Mouse (Mus musculus) left cerebral cortex, adult 9 months (tissue): ENCODE results near the gene Babam2.
"Not testable (repeated sequence)": the region's sequence is repeated elsewhere in the genome, so short reads cannot be mapped to it uniquely, and the experiment has no call there.

Experiments
- DNase-seq, 2 experiments: peaks; one replicate each; pipeline ENCODE4 v3.0.0; 2022; ENCODE audit warnings: low spot score in 2 of 2

Gene Babam2

GRCm38 (mm10) chr5:31829588-31829987, 132.1 kb downstream of the Babam2 start:
- no peak for DNase-seq

GRCm38 (mm10) chr5:31831587-31831986, 134.1 kb downstream of the Babam2 start:
- no peak for DNase-seq

- no peak for DNase-seq
Observed at GRCm38 (mm10) chr5:31835691-31836090, 138.2 kb downstream of the Babam2 start.

DNA sequence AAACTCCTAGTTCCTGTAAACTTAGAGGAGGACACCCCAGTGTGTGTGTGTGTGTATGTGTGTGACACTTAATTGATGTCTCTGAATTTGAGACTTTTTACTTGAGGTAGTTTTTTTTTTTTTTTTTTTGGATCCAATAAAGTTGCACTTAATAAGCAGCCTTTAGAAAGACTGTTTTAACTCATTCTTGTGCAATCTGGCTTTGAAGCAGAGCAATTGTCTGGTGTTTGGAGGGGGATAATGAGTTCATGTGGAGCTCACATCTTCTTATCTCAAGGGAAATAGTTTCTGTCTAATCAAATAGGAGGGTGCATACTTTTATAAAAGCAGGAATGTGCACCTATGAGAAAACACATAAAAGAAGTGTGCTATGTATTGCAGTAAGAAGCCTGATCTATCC, 142.5 kb downstream of the Babam2 start:
- no peak for DNase-seq

- DNase-seq, result no peak
Observed at GRCm38 (mm10) chr5:31840406-31840805, 142.9 kb downstream of the Babam2 start.

- no peak for DNase-seq
Observed at GRCm38 (mm10) chr5:31844856-31845255, 147.4 kb downstream of the Babam2 start.

GRCm38 (mm10) chr5:31846971-31847370, 149.5 kb downstream of the Babam2 start:
- no peak for DNase-seq

- DNase-seq, result no peak
Observed at GRCm38 (mm10) chr5:31848995-31849394, 151.5 kb downstream of the Babam2 start.

- no peak for DNase-seq
Observed at GRCm38 (mm10) chr5:31852786-31853185, 155.3 kb downstream of the Babam2 start.

DNA sequence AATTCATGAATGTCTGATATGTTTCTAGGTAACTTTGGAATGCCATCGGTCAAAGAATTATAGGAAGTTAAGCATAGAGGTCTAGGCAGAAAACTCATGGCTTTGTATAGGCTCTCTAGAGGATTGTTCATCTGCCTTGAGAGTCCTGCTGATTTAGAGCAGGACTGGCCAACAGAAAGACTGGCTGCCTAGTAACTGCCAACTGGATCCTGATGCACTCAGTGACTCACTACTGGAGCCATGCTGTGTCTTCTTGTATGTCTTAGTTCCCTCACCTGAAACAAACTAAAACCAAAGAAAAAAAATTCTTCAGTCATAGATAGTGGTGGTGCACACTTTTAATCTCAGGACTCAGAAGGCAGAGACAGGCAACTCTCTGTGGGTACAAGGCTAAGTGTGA, 156.3 kb downstream of the Babam2 start:
- DNase-seq, result no peak

DNA sequence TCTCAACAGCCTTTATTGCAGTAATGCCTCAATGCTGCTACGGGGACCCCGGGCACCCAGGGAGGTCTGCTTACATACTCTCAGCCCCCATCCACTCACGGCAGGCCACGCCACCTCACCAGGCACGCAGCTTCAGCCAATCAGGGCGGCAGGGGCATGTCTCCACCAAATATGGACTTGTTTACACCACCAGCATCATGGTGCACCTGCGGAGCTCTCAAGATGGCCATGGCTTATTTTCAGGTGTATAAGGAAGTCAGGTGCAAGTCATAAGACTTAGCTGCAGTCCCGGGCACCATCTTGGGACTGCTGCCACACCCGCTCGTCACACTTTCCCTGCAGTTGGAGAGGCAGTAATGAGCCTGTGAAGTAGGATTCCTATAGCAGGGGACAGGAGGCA, 161.4 kb downstream of the Babam2 start:
- DNase-seq, result not testable (repeated sequence)

GRCm38 (mm10) chr5:31860426-31860825, 162.9 kb downstream of the Babam2 start:
- DNase-seq, result no peak

DNA sequence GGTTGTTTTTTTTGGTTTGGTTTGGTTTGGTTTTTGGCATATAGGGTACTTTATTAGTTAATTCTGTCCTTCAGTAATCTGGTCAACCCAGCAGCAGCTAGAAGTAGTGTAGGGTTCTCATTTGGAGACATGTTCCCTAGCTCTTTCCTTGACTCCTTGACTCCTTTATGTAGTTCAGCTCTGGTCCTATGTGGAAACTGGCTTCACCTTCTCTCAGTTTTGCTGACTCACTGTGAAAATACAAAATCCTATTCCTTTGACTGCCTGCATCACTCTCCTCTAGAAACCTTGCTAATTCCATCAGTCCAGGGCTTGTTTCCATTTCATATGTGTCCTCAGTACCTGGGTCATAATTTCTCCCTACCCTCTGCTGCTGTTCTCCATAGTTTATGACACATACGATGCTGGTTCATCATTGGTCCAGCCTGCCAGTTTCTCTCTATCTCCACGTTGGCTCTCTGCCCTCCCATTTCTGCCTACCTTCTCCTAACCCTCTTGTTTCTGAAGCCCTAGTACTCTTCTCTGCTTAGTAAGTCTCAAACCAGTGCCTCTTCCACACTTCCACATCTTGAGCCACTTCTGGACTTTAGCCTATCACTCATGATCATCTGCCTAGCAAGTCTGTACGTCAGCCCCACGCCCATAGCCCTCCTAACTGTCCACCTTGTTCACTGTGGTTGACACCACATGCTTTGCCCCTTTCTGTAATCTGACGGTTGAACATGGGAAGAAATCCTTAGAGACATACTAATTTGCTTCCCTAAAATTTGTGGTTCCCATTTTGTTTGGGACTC, 163.5 kb downstream of the Babam2 start:
- no peak for DNase-seq

DNA sequence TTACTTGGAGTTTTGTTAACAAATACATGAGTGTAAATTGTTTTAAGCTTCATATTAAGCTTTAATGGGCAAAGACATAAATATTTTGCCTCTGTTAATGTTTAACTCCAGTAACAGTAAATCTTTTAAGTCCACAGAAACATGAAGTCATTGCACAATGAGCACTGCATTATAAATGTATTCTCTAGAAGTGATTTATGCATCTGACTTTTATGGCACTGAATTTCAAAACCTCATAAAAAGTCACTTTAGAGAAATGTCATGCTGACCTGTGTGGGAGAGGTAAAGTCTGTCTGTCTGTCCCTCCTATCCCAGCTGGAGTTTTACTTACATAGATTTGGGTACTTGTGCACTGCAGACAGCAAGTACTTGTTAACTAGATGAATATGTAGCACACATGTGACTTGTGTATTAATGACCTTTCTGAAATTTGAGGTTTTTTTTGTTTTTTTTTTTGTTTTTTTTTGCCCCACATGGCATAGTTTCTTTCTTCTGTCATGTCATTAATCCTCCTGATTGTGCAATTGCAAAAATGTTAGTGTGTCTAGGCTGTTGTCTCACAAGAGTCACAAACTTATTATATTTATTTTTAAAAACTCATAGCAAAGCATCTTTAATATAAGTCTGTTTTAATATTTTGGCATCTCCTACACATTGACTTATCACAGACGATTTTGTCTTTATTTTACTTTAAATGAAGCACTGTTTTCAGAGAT, 165.4 kb downstream of the Babam2 start:
- no peak for DNase-seq

DNA sequence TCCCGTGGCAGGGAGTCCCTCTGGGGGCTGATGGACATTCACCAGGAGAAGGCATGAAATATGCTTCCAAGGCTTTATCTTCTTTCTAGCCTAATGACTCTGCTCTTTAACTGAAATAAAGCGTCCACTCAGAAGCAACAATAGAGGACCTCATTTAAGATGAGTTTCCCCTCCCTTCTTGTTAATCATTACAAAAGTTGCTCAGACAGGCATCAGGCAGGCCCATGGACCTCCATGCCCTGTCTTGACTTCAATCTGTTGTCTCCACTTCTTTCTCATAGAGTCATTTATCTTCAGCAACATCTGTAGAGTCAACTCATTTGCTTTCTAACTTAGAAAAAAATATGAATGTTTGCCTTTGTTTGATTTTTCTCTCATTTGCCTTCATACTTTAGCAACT, 166.6 kb downstream of the Babam2 start:
- no peak for DNase-seq

GRCm38 (mm10) chr5:31866071-31866470, 168.6 kb downstream of the Babam2 start:
- DNase-seq, result no peak

- DNase-seq, result peak in 1 of 2 experiments; percentile 28
Observed at GRCm38 (mm10) chr5:31870856-31871520, 173.5 kb downstream of the Babam2 start.

- no peak for DNase-seq
Observed at GRCm38 (mm10) chr5:31873328-31873727, 175.8 kb downstream of the Babam2 start.

GRCm38 (mm10) chr5:31874543-31874942, 177.1 kb downstream of the Babam2 start:
- DNase-seq, result no peak

GRCm38 (mm10) chr5:31875443-31875842, 178.0 kb downstream of the Babam2 start:
- no peak for DNase-seq

GRCm38 (mm10) chr5:31876216-31876974, 178.9 kb downstream of the Babam2 start:
- DNase-seq, result no peak

GRCm38 (mm10) chr5:31880457-31880856, 183.0 kb downstream of the Babam2 start:
- no peak for DNase-seq
